Mouse (Mus musculus) kidney, embryonic 14.5 days (tissue): ENCODE measurements around the gene Col8a2. TPM values are rescaled to one million over a fixed set of nuclear protein-coding genes. Genes with fewer than 3 reads are reported as not detected.

Experiments used
- ATAC-seq: fragments of 200-750 bp; cut with Nextera tagmentation; 2 replicates; pipeline ENCODE4 v1.8.0; 2017; ENCODE audit warnings: moderate number of reproducible peaks, mild to moderate bottlenecking, moderate TSS enrichment, moderate library complexity; ENCODE audit not compliant: low FRiP score, low TSS enrichment
- H3K27ac ChIP-seq: fragments of 300-500 bp; sonication (generic); 2 replicates; pipeline ENCODE4 v1.5.1; 2014; ENCODE audit warnings: low read depth, mild to moderate bottlenecking, low read length, moderate library complexity, mixed read lengths
- H3K27me3 ChIP-seq: fragments of 300-500 bp; sonication (generic); 2 replicates; pipeline ENCODE4 v1.6.1; 2014; ENCODE audit warnings: mild to moderate bottlenecking, low read length; ENCODE audit not compliant: control insufficient read depth, insufficient read depth
- H3K36me3 ChIP-seq: fragments of 300-500 bp; sonication (generic); 2 replicates; pipeline ENCODE4 v1.6.1; 2014; ENCODE audit warnings: low read length, mixed read lengths; ENCODE audit not compliant: control insufficient read depth, insufficient read depth
- H3K4me1 ChIP-seq: fragments of 300-500 bp; sonication (generic); 2 replicates; pipeline ENCODE4 v1.6.1; 2014; ENCODE audit warnings: low read length, mixed read lengths; ENCODE audit not compliant: control insufficient read depth, insufficient read depth
- H3K4me2 ChIP-seq: fragments of 300-500 bp; sonication (generic); replicated peaks from 2 replicates; pipeline ENCODE4 v1.6.1; 2014; ENCODE audit warnings: low read depth, mild to moderate bottlenecking, low read length
- H3K4me3 ChIP-seq: fragments of 300-500 bp; sonication (generic); 2 replicates; pipeline ENCODE4 v1.5.1; 2014; ENCODE audit warnings: mild to moderate bottlenecking, low read length
- H3K9ac ChIP-seq: fragments of 300-500 bp; sonication (generic); 2 replicates; pipeline ENCODE4 v1.6.1; 2014; ENCODE audit warnings: low read depth, mild to moderate bottlenecking, low read length, moderate library complexity
- H3K9me3 ChIP-seq: fragments of 300-500 bp; sonication (generic); 2 replicates; pipeline ENCODE4 v1.6.1; 2016; ENCODE audit warnings: low read length; ENCODE audit not compliant: control insufficient read depth
- WGBS: fragments of 180-500 bp; shearing (Covaris S2); extraction: QIAGEN DNeasy Blood & Tissue Kit; methylation state at CpG from one replicate; pipeline ENCODE4 v1.1.7; 2014; 5-methylcytosine and 5-hydroxymethylcytosine counted together
- polyA plus RNA-seq: library from polyadenylated mRNA; unstranded; fragments of >200 nt; fragmentation: Nextera tagmentation; extraction: Ambion mirVana; gene quantifications from 2 replicates; pipeline ENCODE4 v1.2.1, GENCODE M21; 2014

The Col8a2 gene
- polyA plus RNA-seq, 1 experiment from 2014 or later, result 6.8 TPM

DNA sequence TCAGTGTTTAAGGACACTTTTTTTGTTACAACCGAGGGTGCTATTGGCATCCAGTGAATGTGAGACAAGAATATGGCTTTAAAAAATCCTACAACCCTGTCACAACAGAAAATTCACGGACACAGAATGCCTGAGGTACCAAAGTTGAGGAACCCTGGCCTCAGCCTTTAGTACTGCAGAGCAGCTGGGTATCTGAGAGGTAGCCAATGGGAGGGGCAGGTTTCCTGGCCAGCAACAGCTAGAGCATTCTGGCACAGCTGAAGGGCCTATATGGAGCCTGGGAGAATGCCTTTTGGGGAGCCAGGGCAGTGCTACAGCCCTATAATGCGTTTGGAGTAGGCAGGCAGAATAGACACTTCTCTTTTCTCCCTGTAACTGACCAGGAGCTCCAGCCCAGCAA lies 27.5 kb upstream of the Col8a2 start:
- peak overlapping the region; percentile 93 for H3K27ac ChIP-seq
- no peak for ATAC-seq
- H3K27me3 ChIP-seq, result no peaks in the 10 kb centered on the region
- peak overlapping the region; percentile 51; the same call in 1 of the 2 replicates for H3K9ac ChIP-seq
- no peaks in the 10 kb centered on the region for H3K36me3 ChIP-seq
- H3K4me3 ChIP-seq, result no peak overlapping the region; the same call in 1 of the 2 replicates
- no peaks in the 10 kb centered on the region for H3K9me3 ChIP-seq
- 23% methylated on average over 3 of the region's 3 CpGs for whole genome bisulfite sequencing
- H3K4me1 ChIP-seq, result peaks cover 52% of the 10 kb centered on the region
- H3K4me2 ChIP-seq, result peak overlapping the region; percentile 35

- WGBS, result under 1% methylated on average over 15 of the region's 15 CpGs
- Histone ChIP-seq H3K27ac (peak overlapping the region; percentile 93), H3K9ac (peak overlapping the region; percentile 51), H3K36me3 (no peaks in the 10 kb centered on the region), H3K4me2 (peak overlapping the region; percentile 35), H3K9me3 (no peaks in the 10 kb centered on the region), H3K27me3 (no peaks in the 10 kb centered on the region), H3K4me3 (peak overlapping the region; percentile 11), H3K4me1 (peaks cover 47% of the 10 kb centered on the region)
- peak; percentile 32; the same call in 1 of the 2 replicates for ATAC-seq
Measured at GRCm38 (mm10) chr4:126259523-126260160, 27.0 kb upstream of the Col8a2 start.

DNA sequence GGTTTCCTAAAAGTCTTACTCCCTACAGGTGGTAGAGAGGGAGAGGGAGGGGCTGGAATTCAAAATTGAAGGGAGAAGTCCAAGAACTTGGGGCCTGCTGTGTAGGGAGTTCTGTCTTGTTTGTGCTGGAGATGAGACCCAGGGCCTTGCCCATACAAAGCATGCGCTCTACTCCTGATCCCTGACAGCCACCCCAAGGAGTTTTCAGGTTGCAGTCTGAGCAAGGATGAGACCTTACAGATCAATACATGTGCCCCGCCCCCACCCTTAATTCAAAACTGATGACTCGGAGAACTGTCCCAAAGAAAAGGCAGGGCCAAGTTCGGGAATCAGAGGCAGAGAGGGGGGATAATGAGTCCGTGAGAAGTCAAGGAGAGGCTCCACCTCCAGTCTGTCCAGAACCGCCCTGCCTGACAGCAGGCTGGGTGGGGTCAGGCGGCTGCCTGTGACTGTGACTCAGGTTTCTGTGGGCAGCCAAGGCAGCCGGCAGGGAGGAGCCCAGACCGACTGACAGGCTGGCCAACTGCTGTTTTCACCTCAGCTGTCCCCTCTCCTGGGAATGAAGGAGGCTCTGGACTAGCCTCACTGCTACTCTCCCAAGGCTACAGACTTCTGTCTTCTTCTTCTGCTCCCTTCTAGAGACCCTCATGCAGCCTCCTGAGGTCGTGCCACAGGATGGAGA lies 25.9 kb upstream of the Col8a2 start:
- 4% methylated on average over 10 of the region's 10 CpGs for WGBS
- H3K9me3 ChIP-seq, result no peaks in the 10 kb centered on the region
- no peak overlapping the region for H3K4me3 ChIP-seq
- H3K36me3 ChIP-seq, result no peaks in the 10 kb centered on the region
- no peaks in the 10 kb centered on the region for H3K27me3 ChIP-seq
- peak overlapping the region; percentile 35 for H3K4me2 ChIP-seq
- peak overlapping the region; percentile 51 for H3K9ac ChIP-seq
- peak overlapping the region; percentile 93 for H3K27ac ChIP-seq
- peak; percentile 34 for ATAC-seq
- H3K4me1 ChIP-seq, result peaks cover 44% of the 10 kb centered on the region

GRCm38 (mm10) chr4:126261266-126261665 lies 25.3 kb upstream of the Col8a2 start:
- Histone ChIP-seq H3K9me3 (no peaks in the 10 kb centered on the region), H3K36me3 (no peaks in the 10 kb centered on the region), H3K27me3 (no peaks in the 10 kb centered on the region), H3K27ac (peak overlapping the region; percentile 93), H3K4me2 (no peak overlapping the region), H3K9ac (no peak overlapping the region), H3K4me1 (peaks cover 44% of the 10 kb centered on the region), H3K4me3 (no peak overlapping the region)
- WGBS, result 58% methylated on average over 6 of the region's 6 CpGs
- ATAC-seq, result no peak

DNA sequence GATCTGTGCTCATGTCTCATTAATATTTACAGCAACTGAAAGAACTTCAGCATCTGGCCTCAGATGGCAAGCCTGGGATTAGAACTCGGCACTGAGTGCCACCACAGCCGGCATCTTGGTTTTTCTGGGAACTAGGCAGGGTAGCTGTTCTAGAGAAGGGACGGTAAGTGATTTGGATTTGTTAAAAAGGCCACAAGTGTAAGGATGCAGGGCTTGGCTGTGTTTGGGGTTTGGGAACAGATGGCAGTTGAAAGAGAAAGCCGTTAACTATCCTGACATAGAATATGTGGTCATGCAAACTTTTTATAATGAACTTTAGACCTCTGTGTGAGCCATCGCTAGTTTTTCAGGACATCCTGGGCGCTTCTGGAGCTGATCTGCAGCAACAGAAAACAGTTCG lies 24.9 kb upstream of the Col8a2 start:
- H3K4me3 ChIP-seq, result no peak overlapping the region
- H3K4me2 ChIP-seq, result peak overlapping the region; percentile 1; the same call in 1 of the 2 replicates
- WGBS, result 50% methylated on average over 7 of the region's 7 CpGs

GRCm38 (mm10) chr4:126262119-126262807 lies 24.3 kb upstream of the Col8a2 start, which contains the start of gene Trappc3:
TSS of gene Trappc3 (plus strand) at chr4:126262325.
- Histone ChIP-seq H3K4me3 (peak within 1 kb of the TSS; percentile 79), H3K9ac (peak within 1 kb of the TSS; percentile 76), H3K9me3 (no peaks in the 10 kb centered on the region), H3K4me2 (peak within 1 kb of the TSS; percentile 62), H3K27ac (peak within 1 kb of the TSS; percentile 93), H3K27me3 (no peaks in the 10 kb centered on the region), H3K4me1 (peaks cover 38% of the 10 kb centered on the region), H3K36me3 (no peaks in the 10 kb centered on the region)
- peak; percentile 92 for ATAC-seq
- WGBS, result under 1% methylated on average over 46 of the region's 46 CpGs

More for the DNA sequence above, 24.9 kb upstream of the Col8a2 start:
- Histone ChIP-seq H3K9me3 (no peaks in the 10 kb centered on the region), H3K27ac (no peak overlapping the region), H3K36me3 (no peaks in the 10 kb centered on the region), H3K27me3 (no peaks in the 10 kb centered on the region), H3K9ac (no peak overlapping the region), H3K4me1 (peaks cover 44% of the 10 kb centered on the region)
- ATAC-seq, result no peak

DNA sequence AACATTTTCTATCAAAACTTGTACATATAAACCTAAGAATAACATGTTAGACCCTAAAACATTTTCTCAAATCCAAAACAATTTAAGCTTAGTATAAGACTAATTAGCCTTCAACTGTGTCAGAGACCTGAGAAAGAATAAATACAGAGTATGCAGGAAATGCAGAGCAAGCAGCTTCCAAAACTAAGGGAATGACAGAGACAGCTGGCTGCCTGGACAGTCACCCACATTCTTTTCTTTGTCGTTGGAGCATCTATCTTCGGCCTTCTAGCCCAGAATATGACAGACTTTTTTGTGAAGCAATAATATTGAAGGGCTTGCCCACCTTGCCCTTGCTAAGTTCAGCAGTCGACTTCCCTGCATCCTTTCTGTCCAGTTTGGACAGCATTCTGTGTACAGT lies 17.3 kb upstream of the Col8a2 start:
- Histone ChIP-seq H3K4me2 (no peak overlapping the region), H3K4me3 (no peak overlapping the region), H3K9me3 (no peaks in the 10 kb centered on the region), H3K27me3 (no peaks in the 10 kb centered on the region), H3K27ac (no peak overlapping the region), H3K4me1 (no peaks in the 10 kb centered on the region), H3K36me3 (peaks cover 13% of the 10 kb centered on the region), H3K9ac (no peak overlapping the region)
- WGBS, result 83% methylated on average over 3 of the region's 3 CpGs
- ATAC-seq, result no peak

- WGBS, result 75% methylated on average over 13 of the region's 13 CpGs
- ATAC-seq, result no peak
- no peak overlapping the region for H3K4me3 ChIP-seq
Measured at GRCm38 (mm10) chr4:126273753-126274152, 12.8 kb upstream of the Col8a2 start.

More at GRCm38 (mm10) chr4:126273753-126274152, 12.8 kb upstream of the Col8a2 start:
- no peaks in the 10 kb centered on the region for H3K9me3 ChIP-seq
- H3K4me2 ChIP-seq, result no peak overlapping the region
- no peak overlapping the region for H3K9ac ChIP-seq
- H3K4me1 ChIP-seq, result 0 out of 2 replicates have a peak, but pooled peaks cover 6% of the 10 kb centered on the region
- H3K36me3 ChIP-seq, result peaks cover 19% of the 10 kb centered on the region
- H3K27me3 ChIP-seq, result no peaks in the 10 kb centered on the region
- no peak overlapping the region for H3K27ac ChIP-seq
